Mouse (Mus musculus): ENCODE measurements around the gene Adgrb3.

GRCm38 (mm10) chr1:25063964-25064363 lies 765.5 kb downstream of the Adgrb3 start:
- TF ChIP-seq CTCF (IDR thresholded peaks at IDR 0.05; ENCODE audit: insufficient read depth, low read depth, low read length) (no peak), POLR2A (IDR thresholded peaks at IDR 0.05; ENCODE audit: insufficient read depth, low read depth, low read length) (no peak)

All from olfactory bulb, adult 2 months (tissue).